Mouse (Mus musculus): ENCODE data around the gene Ppp1r12b. TPM values are rescaled to one million over a fixed set of nuclear protein-coding genes. Genes with fewer than 3 reads are reported as not detected.
A peak's percentile ranks its signal among the peaks of the same experiment; 100 is the strongest.

Ppp1r12b gene
- total RNA-seq, 2 experiments from 2014 or later = 181 to 205 TPM

DNA sequence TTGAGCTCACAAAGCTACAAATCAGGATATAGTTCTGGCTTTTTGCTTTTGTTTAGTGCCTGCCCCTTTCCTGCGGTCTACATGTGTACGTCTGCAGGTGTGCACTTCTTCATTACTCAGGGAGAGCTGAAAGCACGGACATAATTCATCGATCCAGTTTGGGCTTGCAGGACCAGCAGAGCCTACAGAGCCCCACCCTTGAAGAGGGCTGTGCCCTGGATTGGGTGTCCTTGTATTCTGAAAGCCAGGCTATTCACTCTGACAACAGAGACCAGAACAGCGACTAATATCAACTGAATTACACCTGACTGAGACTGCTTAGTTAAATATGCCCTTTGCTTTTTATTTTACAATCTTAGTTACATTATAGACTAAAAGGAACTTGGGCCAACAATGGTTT is 222.1 kb downstream of the Ppp1r12b start:
- DNase-seq (ENCODE audit: low spot score in 2 of 2) = no peak

DNA sequence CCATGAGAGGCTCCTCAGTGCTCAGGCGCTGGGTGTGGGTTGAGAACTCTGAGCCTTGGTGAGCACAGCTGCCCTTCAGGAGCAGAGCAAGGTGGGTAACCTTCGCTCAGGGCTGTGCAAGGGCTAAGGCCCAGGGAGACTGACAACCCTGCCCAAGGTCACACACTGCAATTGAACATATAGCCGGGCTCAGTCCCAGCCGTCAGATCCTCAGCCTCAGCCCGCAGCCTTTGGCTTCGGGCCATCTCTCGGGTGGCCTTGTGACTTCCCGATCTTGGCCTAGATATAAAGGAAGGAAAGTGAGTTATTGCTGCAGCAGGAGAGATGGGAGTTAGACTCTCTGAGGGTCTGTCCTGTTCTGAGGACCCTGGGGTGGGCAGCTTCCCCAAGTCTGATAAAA is 228.5 kb downstream of the Ppp1r12b start:
- DNase-seq (ENCODE audit: low spot score in 2 of 2) = no peak

DNA sequence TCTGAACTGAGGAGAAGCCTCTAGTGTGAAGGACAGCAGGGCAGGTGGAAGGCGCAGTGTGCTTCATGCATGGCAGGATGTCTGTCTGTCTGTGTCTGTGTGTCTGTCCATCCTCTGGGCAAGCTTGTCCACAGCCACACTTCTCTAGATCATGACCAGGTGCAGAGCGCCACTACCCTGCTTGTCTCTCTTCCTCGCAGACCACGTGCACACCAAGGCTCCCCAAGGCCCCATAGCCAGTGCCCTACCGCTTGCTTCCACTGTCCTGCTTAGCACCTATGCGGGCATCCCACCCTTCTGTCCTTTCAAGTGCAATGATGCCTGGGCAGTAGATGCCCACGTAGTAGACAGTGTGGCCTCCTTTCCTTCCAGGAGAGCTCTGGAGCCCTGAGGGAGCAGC is 229.3 kb downstream of the Ppp1r12b start:
- DNase-seq (ENCODE audit: low spot score in 2 of 2) = no peak

DNA sequence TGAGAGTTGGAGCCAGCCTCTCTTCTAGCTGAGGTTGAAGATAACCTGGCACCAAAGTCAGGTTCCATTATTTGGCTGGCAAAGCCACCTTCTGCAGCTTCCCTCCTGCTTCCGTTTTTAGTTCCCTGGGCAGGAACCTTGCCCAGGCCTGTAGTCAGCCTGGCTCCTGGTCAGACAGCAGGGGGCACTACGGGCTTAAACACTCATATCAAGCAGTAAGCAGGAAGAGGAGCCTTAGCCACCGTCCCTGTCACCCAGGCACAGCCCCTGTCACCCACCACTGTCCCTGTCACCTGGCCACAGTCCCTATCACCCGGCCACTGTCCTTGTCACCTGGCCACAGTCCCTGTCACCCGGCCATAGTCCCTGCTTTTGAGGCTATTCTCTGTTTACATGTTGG is 230.5 kb downstream of the Ppp1r12b start:
- DNase-seq (ENCODE audit: low spot score in 2 of 2) = peak in 1 of 2 experiments; percentile 54

DNA sequence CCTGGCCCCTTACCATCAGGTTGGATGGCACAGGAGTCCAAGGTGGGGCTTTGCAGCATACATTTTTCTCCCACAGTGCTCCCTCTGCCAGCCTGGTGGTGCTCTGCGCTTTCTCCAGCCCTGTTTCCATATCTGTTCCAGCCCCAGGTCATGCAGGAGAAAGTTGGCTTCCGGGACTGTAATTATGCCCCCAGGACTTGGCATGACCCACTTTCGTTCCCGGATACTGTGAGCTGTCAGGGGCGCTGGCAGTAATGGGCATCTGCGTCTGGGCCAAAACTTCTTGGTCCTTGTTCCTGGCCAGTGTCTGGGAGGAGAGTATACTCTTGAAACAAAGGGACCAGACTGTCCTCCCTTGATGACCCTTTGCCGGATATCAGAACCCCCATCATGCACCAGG is 232.9 kb downstream of the Ppp1r12b start:
- no peak for DNase-seq (ENCODE audit: low spot score in 2 of 2)

DNA sequence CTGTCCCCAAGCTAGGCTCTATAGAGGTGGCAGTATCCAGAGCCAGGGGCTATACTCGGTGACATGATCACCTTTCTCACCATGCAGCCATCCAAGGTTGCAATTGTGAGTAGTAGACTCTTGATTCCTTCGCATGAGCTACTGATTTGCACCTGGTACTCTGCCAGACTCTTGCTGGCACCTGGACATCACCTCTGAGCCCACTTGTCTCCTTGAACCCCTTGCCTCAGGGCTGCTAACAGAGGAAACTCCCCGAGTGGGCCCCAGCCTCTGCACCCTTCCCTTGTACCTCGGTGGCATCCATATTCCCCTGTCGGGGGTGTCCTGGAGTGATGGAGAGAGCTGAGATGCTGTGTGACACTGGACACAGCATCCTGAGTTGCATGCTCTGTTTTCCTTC is 234.3 kb downstream of the Ppp1r12b start:
- DNase-seq (ENCODE audit: low spot score in 2 of 2) = no peak

DNA sequence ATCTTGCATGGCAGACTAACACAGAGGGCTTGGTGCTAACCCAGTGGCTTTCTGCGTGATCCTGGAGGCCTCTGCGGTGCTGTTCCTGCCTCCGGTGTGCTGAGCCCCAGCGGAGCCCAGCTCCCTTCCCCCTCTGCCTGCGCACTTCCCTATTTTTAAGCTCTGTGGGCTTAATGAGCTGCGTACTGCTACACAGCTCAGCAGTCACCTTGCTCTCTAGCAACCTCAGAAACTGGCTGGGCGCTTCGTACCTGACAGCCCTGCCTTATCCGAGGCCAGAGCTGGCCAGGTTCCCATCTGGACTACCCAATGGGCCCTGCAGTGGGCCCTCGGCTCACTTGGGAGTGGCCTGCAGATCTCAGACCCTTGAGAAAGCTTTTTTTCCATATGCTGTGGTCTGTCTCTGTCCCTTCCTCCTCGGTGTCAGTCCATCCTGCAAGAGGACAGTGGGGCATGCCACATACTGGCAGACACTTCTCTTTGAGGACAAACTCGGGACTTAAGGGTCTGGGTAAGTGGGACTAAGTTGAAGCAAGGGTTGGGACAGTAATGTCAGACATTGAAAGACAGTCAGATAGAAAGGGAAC is 235.9 kb downstream of the Ppp1r12b start:
- DNase-seq (ENCODE audit: low spot score in 2 of 2) = no peak

DNA sequence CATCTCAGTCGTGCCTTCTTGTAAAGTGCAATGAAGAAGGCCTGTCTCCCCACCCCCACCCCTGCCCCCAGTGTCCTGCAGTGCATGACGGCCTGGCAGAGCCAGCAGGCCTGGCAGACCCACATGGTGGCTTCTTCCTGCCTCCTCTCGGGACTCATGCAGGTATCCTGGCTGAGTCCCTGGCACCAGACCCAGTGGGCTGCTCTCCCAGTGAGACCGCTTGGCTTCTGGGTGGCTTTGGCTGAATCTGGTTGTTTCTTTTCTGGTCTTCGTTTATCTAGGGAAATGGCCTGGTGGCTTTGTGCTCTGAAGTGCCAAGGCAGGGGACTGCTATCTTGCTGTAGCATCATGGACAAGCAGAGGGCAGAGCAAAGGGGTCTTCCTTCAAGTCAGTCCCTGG is 240.7 kb downstream of the Ppp1r12b start:
- no peak for DNase-seq (ENCODE audit: low spot score in 2 of 2)

DNA sequence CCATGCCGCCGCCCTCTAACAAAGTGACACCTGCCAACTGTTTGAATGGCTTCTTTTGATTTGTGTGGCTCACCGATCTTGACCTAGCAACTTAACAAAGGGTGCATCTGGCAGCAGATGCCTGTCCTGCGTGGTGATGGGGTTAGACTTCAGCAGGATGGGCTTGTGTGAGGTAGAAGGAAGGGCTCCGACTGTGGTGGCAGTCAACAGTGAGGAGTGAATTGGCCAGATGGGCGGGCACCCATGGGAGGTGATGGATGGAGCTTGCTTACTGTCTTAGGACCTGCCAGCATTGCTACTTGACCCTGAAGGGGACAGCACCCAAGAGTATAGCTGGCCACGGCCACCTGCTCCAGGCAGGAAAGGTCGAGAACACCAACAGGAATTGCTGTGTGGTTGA is 241.6 kb downstream of the Ppp1r12b start:
- DNase-seq (ENCODE audit: low spot score in 2 of 2) = no peak

DNA sequence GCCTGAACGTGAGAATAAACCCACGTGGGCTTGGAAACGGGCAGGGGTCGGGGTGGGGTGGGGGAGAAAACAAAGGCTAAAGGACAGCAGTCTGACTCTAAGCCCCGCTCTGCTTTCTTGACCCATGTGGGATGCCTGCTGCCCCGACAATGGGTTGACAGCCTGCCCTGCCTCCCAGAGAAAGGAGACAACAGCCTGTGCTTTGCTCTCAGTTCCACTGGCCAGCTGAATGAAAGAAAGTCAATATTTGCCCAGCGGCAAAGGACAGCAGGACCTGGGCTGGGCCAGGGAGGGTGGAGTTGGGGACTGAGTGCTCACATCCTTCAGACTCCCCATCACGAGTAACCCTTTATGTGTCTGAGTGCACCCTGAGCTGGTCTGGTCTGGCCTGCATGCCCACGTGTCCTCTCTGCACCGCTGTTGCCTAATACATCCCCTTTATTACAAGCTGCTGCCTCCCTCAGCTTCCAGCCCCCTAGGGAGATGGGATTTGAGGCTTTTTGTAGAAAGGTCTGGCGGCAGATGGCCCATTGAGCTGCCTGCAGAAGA is 242.2 kb downstream of the Ppp1r12b start:
- DNase-seq (ENCODE audit: low spot score in 2 of 2) = no peak

DNA sequence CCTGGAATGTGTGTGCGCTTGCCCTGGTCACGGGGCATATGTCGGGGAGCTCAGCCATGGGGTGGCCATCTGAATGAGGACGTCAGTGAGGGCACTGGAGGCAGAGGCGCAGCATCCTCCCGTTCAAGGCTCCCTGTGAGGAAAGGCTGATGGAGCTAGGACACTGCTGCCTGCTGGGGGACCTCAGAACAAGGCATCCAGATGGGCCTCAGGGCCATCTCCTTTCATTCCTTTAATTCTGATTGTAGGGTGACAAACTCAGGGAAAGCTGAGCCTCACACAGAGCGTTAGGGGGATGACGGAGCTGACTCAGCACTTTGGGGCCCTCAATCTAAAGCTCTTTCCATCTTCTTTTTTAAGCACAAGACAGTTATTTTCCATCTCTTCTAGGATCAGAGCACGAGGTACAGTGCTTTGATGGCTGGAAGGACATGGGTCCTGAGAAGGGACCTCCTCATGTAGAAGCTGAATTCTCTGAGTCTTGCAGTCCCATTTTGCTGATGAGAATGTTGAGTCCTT is 242.9 kb downstream of the Ppp1r12b start:
- DNase-seq (ENCODE audit: low spot score in 2 of 2) = no peak

DNA sequence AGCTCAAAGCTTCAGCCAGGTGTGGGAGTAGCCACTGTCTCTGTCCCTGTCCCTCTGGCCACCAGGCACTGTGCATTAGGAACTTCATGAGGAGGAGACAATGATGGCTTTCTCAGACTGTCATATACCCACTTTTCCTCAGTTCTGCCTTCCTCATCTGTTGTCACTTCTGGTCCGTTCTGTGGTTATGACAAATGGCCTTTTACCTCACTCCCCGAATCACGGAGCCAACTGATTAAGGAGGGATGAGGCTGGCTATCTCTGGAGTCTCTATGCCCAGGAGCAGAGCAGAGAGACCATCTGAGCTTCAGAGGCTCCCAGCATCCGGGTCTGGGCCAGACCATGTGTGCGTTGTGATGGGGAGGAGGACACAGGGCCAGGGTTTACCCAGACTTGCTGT is 244.1 kb downstream of the Ppp1r12b start:
- no peak for DNase-seq (ENCODE audit: low spot score in 2 of 2)

DNA sequence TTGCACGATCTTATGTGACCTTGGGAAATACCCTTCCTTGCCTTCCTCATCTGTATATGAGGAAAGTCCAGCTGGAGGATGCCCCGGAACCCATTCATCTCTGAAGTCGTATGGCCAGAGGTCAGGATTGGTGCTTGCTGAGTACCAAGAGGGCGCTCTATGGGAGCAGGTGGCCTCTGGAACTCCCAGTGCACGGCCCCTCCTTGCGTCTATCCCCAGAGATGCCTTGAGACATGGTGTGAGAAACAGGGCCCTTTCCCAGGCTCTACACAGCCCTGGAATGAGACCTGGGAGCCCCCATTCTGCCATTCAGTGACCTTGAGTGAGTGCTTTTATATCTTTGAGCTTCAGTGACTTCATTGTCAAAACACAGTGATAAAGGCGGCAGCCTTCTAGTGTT is 244.7 kb downstream of the Ppp1r12b start:
- no peak for DNase-seq (ENCODE audit: low spot score in 2 of 2)

DNA sequence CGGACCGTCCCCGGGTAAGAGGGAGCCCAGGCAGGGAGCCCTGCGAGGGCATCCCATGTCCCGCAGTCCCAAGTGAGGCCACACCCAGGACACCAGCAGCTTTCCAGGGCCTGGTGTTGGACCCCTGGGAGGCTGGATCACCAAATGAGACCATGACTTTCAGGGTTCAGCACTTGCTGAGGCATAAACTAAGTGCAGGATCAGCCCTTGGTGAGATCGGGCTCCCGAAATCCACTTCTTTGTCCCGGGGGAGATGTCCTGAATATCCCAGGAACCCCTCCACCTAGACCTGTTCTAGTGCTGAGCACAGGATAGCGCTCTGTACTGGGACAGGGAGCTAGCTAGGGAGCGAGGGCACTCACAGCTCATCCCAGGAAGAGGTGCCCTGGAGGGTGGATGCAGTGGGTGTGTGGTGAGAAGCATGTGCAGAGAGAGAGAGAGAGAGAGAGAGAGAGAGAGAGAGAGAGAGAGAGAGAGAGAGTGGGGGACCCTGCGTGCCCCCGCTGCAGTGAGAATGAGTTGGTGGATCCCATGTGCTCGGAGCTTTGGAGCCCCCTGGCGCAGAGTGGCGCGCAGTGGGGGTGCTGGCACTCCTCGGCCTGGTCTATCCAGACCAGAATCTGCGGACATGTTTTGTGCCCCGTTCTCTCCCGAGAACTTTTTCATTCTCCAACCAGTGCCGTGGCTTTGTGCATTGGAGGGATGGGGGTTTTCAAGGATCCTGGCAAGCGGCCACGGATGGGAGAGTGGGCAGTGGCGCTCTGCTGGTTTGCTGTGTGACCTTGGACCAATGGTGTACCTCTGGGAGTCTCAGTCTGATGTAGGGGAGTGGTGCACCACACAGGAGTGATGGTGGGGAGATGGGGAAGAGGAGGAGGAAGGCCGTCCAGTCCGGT is 246.1 kb downstream of the Ppp1r12b start:
- no peak for DNase-seq (ENCODE audit: low spot score in 2 of 2)

DNA sequence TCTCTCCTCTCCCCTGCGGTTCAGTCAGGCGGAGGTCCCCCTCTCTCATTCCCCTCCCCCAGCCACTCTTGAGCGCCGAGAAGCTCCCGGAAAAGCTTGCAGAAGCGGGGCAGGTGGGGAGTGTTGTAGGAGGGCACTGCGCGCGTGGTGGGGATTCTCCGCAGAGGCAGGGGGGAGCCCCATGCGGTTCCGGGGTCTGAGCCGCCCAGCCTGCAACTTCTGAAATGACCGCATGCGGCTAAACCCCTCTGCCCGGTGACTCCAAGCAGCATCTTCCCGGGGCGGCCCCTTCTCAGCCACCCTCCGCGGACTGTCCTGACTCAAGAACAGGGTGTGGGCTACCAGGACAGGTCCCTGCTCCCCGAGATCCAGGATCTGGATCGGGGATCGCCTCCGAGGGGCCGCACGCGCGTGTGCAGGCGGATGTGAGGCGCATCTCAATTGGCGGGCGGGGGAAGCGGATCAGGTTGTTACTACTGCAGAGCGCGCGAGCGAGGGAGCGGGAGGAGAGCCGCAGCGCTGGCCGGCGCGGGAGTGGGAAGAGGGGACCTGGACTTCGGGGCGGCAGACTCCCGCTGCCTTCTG is 246.8 kb downstream of the Ppp1r12b start:
- peak in 1 of 2 experiments; percentile 29 for DNase-seq (ENCODE audit: low spot score in 2 of 2)

DNA sequence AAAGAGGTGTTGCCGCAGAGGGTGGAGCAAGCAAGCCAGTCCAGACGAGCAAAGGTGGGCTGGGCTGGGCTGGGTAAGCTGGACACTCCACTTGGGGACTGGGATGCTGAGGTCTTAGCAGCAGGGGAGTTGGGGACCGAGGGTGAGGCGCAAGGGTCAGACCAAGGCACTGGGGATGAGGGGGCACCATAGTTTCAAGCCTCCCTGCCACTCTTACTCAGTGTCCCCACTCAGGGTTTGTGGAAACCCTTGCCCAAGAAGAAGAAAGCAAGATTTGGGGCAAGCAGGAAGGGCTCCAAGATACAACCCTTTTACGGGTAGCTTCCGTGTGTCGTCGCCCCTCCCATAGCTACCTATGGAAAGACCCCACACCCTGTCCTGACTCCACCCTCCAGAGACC is 247.5 kb downstream of the Ppp1r12b start:
- no peak for DNase-seq (ENCODE audit: low spot score in 2 of 2)

DNA sequence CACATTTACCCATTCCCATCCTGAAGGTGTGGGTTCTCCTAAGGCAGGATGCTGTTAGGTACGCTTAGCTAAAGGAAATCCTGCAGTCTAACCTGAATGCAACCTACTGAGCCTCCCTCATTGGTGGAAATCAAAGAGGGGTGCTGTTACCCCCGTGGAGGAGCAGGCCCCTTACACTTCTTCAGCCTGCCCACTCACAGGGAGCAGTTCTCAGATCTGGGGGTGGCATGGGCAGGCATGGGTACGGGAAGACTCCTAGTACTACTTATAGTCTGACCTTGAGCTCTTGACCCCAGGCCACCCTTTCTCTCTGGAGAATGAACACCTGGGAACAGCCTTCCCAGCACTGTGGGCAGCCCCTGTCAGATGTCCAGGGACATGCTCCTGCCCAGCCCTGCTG is 248.2 kb downstream of the Ppp1r12b start:
- DNase-seq (ENCODE audit: low spot score in 2 of 2) = no peak

DNA sequence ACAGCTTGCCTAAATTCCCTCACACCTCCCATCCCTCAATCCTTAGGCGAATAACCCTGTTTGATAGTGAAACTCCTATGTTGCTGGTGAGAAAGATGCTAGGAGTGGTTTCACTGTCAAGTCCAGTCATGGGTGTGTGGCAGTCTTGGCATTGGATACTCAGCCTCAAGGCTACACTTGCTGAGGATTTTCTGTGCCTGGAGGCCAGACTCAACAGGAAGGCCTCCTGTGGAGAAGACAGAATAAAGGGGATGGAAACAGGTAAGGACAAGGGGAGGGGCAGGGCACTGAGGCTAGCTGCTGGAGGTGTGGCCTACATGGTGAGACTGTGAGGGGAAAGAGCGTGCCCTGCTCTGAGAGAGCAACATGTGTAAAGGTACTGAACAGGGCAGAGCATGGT is 249.2 kb downstream of the Ppp1r12b start:
- DNase-seq (ENCODE audit: low spot score in 2 of 2) = no peak
